Mouse (Mus musculus): ENCODE data around the gene Pcsk4. TPM values are rescaled to one million over a fixed set of nuclear protein-coding genes. Genes with fewer than 3 reads are reported as not detected.

Pcsk4 gene
- polyA plus RNA-seq, 1 experiment from 2014 or later: 2.9 TPM

GRCm38 (mm10) chr10:80369995-80370747 is 40.9 kb upstream of the Pcsk4 start:
- Histone ChIP-seq H3K27me3 (ENCODE audit: control insufficient read depth, insufficient read depth, low read length) (no peaks in the 10 kb centered on the region), H3K4me1 (ENCODE audit: control insufficient read depth, insufficient read depth, low read length) (no peaks in the 10 kb centered on the region), H3K36me3 (replicated peaks; ENCODE audit: control insufficient read depth, insufficient read depth, low read depth, low read length) (no peaks in the 10 kb centered on the region), H3K27ac (replicated peaks; ENCODE audit: low read depth, low read length) (no peak overlapping the region), H3K4me3 (ENCODE audit: low read depth, low read length) (no peak overlapping the region), H3K4me2 (ENCODE audit: low read depth, low read length) (no peak overlapping the region), H3K9ac (replicated peaks; ENCODE audit: low read length) (no peak overlapping the region), H3K9me3 (replicated peaks; ENCODE audit: control insufficient read depth, low read length) (no peaks in the 10 kb centered on the region)
- WGBS: 81% methylated on average over 21 of the region's 21 CpGs
- DNase-seq (ENCODE audit: low spot score) (no peak), ATAC-seq (replicated peaks; ENCODE audit: insufficient number of reproducible peaks, low FRiP score, low TSS enrichment, low read depth) (no peak)

GRCm38 (mm10) chr10:80368392-80368791 is 39.1 kb upstream of the Pcsk4 start:
- ATAC-seq (replicated peaks; ENCODE audit: insufficient number of reproducible peaks, low FRiP score, low TSS enrichment, low read depth): no peak
- WGBS: 90% methylated on average over 6 of the region's 6 CpGs

GRCm38 (mm10) chr10:80367954-80368353 is 38.7 kb upstream of the Pcsk4 start:
- Histone ChIP-seq H3K9me3 (replicated peaks; ENCODE audit: control insufficient read depth, low read length) (no peaks in the 10 kb centered on the region), H3K4me2 (ENCODE audit: low read depth, low read length) (no peak overlapping the region), H3K36me3 (replicated peaks; ENCODE audit: control insufficient read depth, insufficient read depth, low read depth, low read length) (no peaks in the 10 kb centered on the region), H3K4me1 (ENCODE audit: control insufficient read depth, insufficient read depth, low read length) (no peaks in the 10 kb centered on the region), H3K27ac (replicated peaks; ENCODE audit: low read depth, low read length) (no peak overlapping the region), H3K27me3 (ENCODE audit: control insufficient read depth, insufficient read depth, low read length) (peaks cover 7% of the 10 kb centered on the region), H3K4me3 (ENCODE audit: low read depth, low read length) (no peak overlapping the region), H3K9ac (replicated peaks; ENCODE audit: low read length) (no peak overlapping the region)
- no peak for DNase-seq (ENCODE audit: low spot score)
- ATAC-seq (replicated peaks; ENCODE audit: insufficient number of reproducible peaks, low FRiP score, low TSS enrichment, low read depth): no peak
- WGBS: 61% methylated on average over 5 of the region's 5 CpGs

More at GRCm38 (mm10) chr10:80368392-80368791, 39.1 kb upstream of the Pcsk4 start:
- no peak overlapping the region for H3K4me3 ChIP-seq (ENCODE audit: low read depth, low read length)
- H3K9ac ChIP-seq (replicated peaks; ENCODE audit: low read length): no peak overlapping the region
- H3K27ac ChIP-seq (replicated peaks; ENCODE audit: low read depth, low read length): no peak overlapping the region
- H3K4me1 ChIP-seq (ENCODE audit: control insufficient read depth, insufficient read depth, low read length): no peaks in the 10 kb centered on the region
- no peak overlapping the region for H3K4me2 ChIP-seq (ENCODE audit: low read depth, low read length)
- peaks cover 7% of the 10 kb centered on the region for H3K27me3 ChIP-seq (ENCODE audit: control insufficient read depth, insufficient read depth, low read length)
- H3K36me3 ChIP-seq (replicated peaks; ENCODE audit: control insufficient read depth, insufficient read depth, low read depth, low read length): no peaks in the 10 kb centered on the region
- DNase-seq (ENCODE audit: low spot score): no peak
- H3K9me3 ChIP-seq (replicated peaks; ENCODE audit: control insufficient read depth, low read length): no peaks in the 10 kb centered on the region

GRCm38 (mm10) chr10:80365736-80366135 is 36.4 kb upstream of the Pcsk4 start:
- 58% methylated on average over 6 of the region's 6 CpGs for WGBS
- ATAC-seq (replicated peaks; ENCODE audit: insufficient number of reproducible peaks, low FRiP score, low TSS enrichment, low read depth) (no peak), DNase-seq (ENCODE audit: low spot score) (no peak)
- no peak overlapping the region for H3K9ac ChIP-seq (replicated peaks; ENCODE audit: low read length)
- H3K36me3 ChIP-seq (replicated peaks; ENCODE audit: control insufficient read depth, insufficient read depth, low read depth, low read length): no peaks in the 10 kb centered on the region
- H3K4me3 ChIP-seq (ENCODE audit: low read depth, low read length): no peak overlapping the region
- H3K27me3 ChIP-seq (ENCODE audit: control insufficient read depth, insufficient read depth, low read length): peaks cover 7% of the 10 kb centered on the region
- H3K9me3 ChIP-seq (replicated peaks; ENCODE audit: control insufficient read depth, low read length): no peaks in the 10 kb centered on the region
- no peaks in the 10 kb centered on the region for H3K4me1 ChIP-seq (ENCODE audit: control insufficient read depth, insufficient read depth, low read length)
- no peak overlapping the region for H3K4me2 ChIP-seq (ENCODE audit: low read depth, low read length)
- H3K27ac ChIP-seq (replicated peaks; ENCODE audit: low read depth, low read length): no peak overlapping the region

- Histone ChIP-seq H3K4me3 (ENCODE audit: low read depth, low read length) (no peak overlapping the region), H3K36me3 (replicated peaks; ENCODE audit: control insufficient read depth, insufficient read depth, low read depth, low read length) (no peaks in the 10 kb centered on the region), H3K27me3 (ENCODE audit: control insufficient read depth, insufficient read depth, low read length) (peaks cover 13% of the 10 kb centered on the region), H3K9me3 (replicated peaks; ENCODE audit: control insufficient read depth, low read length) (no peaks in the 10 kb centered on the region; the same call in 1 of the 2 replicates), H3K4me2 (ENCODE audit: low read depth, low read length) (no peak overlapping the region), H3K27ac (replicated peaks; ENCODE audit: low read depth, low read length) (no peak overlapping the region), H3K4me1 (ENCODE audit: control insufficient read depth, insufficient read depth, low read length) (no peaks in the 10 kb centered on the region), H3K9ac (replicated peaks; ENCODE audit: low read length) (no peak overlapping the region)
- no peak for DNase-seq (ENCODE audit: low spot score)
- ATAC-seq (replicated peaks; ENCODE audit: insufficient number of reproducible peaks, low FRiP score, low TSS enrichment, low read depth): no peak
- 38% methylated on average over 6 of the region's 6 CpGs for WGBS
Measured at GRCm38 (mm10) chr10:80363734-80364133, 34.4 kb upstream of the Pcsk4 start.

- Histone ChIP-seq H3K4me3 (ENCODE audit: low read depth, low read length) (peak overlapping the region; percentile 9; the same call in 1 of the 2 replicates), H3K4me2 (ENCODE audit: low read depth, low read length) (peak overlapping the region; percentile 0; the same call in 1 of the 2 replicates), H3K27ac (replicated peaks; ENCODE audit: low read depth, low read length) (no peak overlapping the region), H3K4me1 (ENCODE audit: control insufficient read depth, insufficient read depth, low read length) (peaks cover 7% of the 10 kb centered on the region), H3K36me3 (replicated peaks; ENCODE audit: control insufficient read depth, insufficient read depth, low read depth, low read length) (no peaks in the 10 kb centered on the region), H3K9ac (replicated peaks; ENCODE audit: low read length) (no peak overlapping the region), H3K9me3 (replicated peaks; ENCODE audit: control insufficient read depth, low read length) (no peaks in the 10 kb centered on the region; the same call in 1 of the 2 replicates), H3K27me3 (ENCODE audit: control insufficient read depth, insufficient read depth, low read length) (peaks cover 50% of the 10 kb centered on the region)
- ATAC-seq (replicated peaks; ENCODE audit: insufficient number of reproducible peaks, low FRiP score, low TSS enrichment, low read depth) (no peak; the same call in 1 of the 2 replicates), DNase-seq (ENCODE audit: low spot score) (no peak)
- 8% methylated on average over 31 of the region's 31 CpGs for WGBS
Measured at GRCm38 (mm10) chr10:80357994-80358639, 28.8 kb upstream of the Pcsk4 start.

GRCm38 (mm10) chr10:80357336-80357735 is 28.0 kb upstream of the Pcsk4 start:
- Histone ChIP-seq H3K9me3 (replicated peaks; ENCODE audit: control insufficient read depth, low read length) (no peaks in the 10 kb centered on the region; the same call in 1 of the 2 replicates), H3K27me3 (ENCODE audit: control insufficient read depth, insufficient read depth, low read length) (peaks cover 57% of the 10 kb centered on the region), H3K4me2 (ENCODE audit: low read depth, low read length) (no peak overlapping the region), H3K36me3 (replicated peaks; ENCODE audit: control insufficient read depth, insufficient read depth, low read depth, low read length) (no peaks in the 10 kb centered on the region), H3K4me1 (ENCODE audit: control insufficient read depth, insufficient read depth, low read length) (peaks cover 7% of the 10 kb centered on the region), H3K4me3 (ENCODE audit: low read depth, low read length) (no peak overlapping the region), H3K9ac (replicated peaks; ENCODE audit: low read length) (no peak overlapping the region), H3K27ac (replicated peaks; ENCODE audit: low read depth, low read length) (no peak overlapping the region)
- DNase-seq (ENCODE audit: low spot score) (no peak), ATAC-seq (replicated peaks; ENCODE audit: insufficient number of reproducible peaks, low FRiP score, low TSS enrichment, low read depth) (no peak)
- 28% methylated on average over 7 of the region's 7 CpGs for WGBS

- Histone ChIP-seq H3K9ac (replicated peaks; ENCODE audit: low read length) (peak overlapping the region; percentile 25; the same call in 1 of the 2 replicates), H3K9me3 (replicated peaks; ENCODE audit: control insufficient read depth, low read length) (no peaks in the 10 kb centered on the region; the same call in 1 of the 2 replicates), H3K27ac (replicated peaks; ENCODE audit: low read depth, low read length) (no peak overlapping the region), H3K36me3 (replicated peaks; ENCODE audit: control insufficient read depth, insufficient read depth, low read depth, low read length) (no peaks in the 10 kb centered on the region), H3K4me2 (ENCODE audit: low read depth, low read length) (peak overlapping the region; percentile 57), H3K4me1 (ENCODE audit: control insufficient read depth, insufficient read depth, low read length) (peaks cover 7% of the 10 kb centered on the region), H3K27me3 (ENCODE audit: control insufficient read depth, insufficient read depth, low read length) (peaks cover 62% of the 10 kb centered on the region), H3K4me3 (ENCODE audit: low read depth, low read length) (peak overlapping the region; percentile 30)
- 1% methylated on average over 34 of the region's 34 CpGs for WGBS
- no peak for DNase-seq (ENCODE audit: low spot score)
- ATAC-seq (replicated peaks; ENCODE audit: insufficient number of reproducible peaks, low FRiP score, low TSS enrichment, low read depth): no peak
Measured at GRCm38 (mm10) chr10:80356737-80357136, 27.4 kb upstream of the Pcsk4 start.
